In genomic region chrX:152341496-152341895, GRCm38 (mm10) we compare ENCODE assay signal across 8 mouse cellular contexts. TPM values are rescaled to one million over a fixed set of nuclear protein-coding genes. Genes with fewer than 3 reads are reported as not detected.
A peak's percentile ranks its signal among the peaks of the same experiment; 100 is the strongest.
DNase-seq lines count a peak whose midpoint lies in the region; ATAC-seq and TF ChIP-seq lines count a peak whose summit lies in the region.

No protein-coding gene starts in this region.

- H3K79me2 ChIP-seq in MEL (ENCODE audit: control insufficient read depth, insufficient read depth, low read length, poor library complexity): peaks cover 3% of the 10 kb centered on the region

- 0 out of 2 replicates have a peak, but pooled peaks cover 3% of the 10 kb centered on the region for H3K4me1 ChIP-seq in kidney, adult 2 months (ENCODE audit: control insufficient read depth, insufficient read depth, low read length)
- H3K4me1 ChIP-seq in MEL (ENCODE audit: control insufficient read depth in 1 of 2, insufficient read depth in 2 of 2, low read length in 2 of 2): peaks cover 0 to 9% of the 10 kb centered on the region in 2 experiments; a peak in 2 of 4 replicates
- no peaks in the 10 kb centered on the region for H3K4me1 ChIP-seq in embryonic facial prominence, embryonic 11.5 days (ENCODE audit: control insufficient read depth, insufficient read depth, low read length)
- H3K4me1 ChIP-seq in kidney, postnatal 0 days (replicated peaks; ENCODE audit: insufficient read depth, low read length): peaks cover 4% of the 10 kb centered on the region; the same call in 1 of the 2 replicates
- no peaks in the 10 kb centered on the region; the same call in 1 of the 2 replicates for H3K4me1 ChIP-seq in neural tube, embryonic 12.5 days

- no peaks in the 10 kb centered on the region for H3K9me3 ChIP-seq in MEL (replicated peaks; ENCODE audit: insufficient read depth, low read length)
- H3K9me3 ChIP-seq in embryonic facial prominence, embryonic 11.5 days (replicated peaks; ENCODE audit: control insufficient read depth, low read length): no peaks in the 10 kb centered on the region
- H3K9me3 ChIP-seq in kidney, postnatal 0 days (replicated peaks; ENCODE audit: low read length): no peaks in the 10 kb centered on the region
- no peaks in the 10 kb centered on the region for H3K9me3 ChIP-seq in neural tube, embryonic 12.5 days

- H3K4me2 ChIP-seq in embryonic facial prominence, embryonic 11.5 days (ENCODE audit: low read depth, low read length): peak overlapping the region; percentile 32
- H3K4me2 ChIP-seq in kidney, postnatal 0 days (ENCODE audit: low read length): peak overlapping the region; percentile 52
- H3K4me2 ChIP-seq in neural tube, embryonic 12.5 days (replicated peaks): peak overlapping the region; percentile 61

- peak overlapping the region; percentile 87 for H3K4me3 ChIP-seq in kidney, adult 2 months (ENCODE audit: insufficient read depth, low read depth, low read length)
- H3K4me3 ChIP-seq in MEL (ENCODE audit: control insufficient read depth in 1 of 2, insufficient read depth in 1 of 2, low read depth in 2 of 2, low read length in 2 of 2): peak overlapping the region; percentile 72 to 80
- H3K4me3 ChIP-seq in embryonic facial prominence, embryonic 11.5 days (ENCODE audit: low read depth, low read length): peak overlapping the region; percentile 57
- H3K4me3 ChIP-seq in kidney, postnatal 0 days (replicated peaks; ENCODE audit: low read depth, low read length): peak overlapping the region; percentile 51
- H3K4me3 ChIP-seq in neural tube, embryonic 12.5 days: peak overlapping the region; percentile 60

- no peak for TF ChIP-seq RAD21 in MEL (IDR thresholded peaks at IDR 0.05; ENCODE audit: low read depth, low read length)

- DNase-seq in kidney, adult 2 months: no peak
- DNase-seq in kidney, adult 8-10 months: no peak
- DNase-seq in MEL (ENCODE audit: low read depth, low spot score): peak; percentile 47
- DNase-seq in embryonic facial prominence, embryonic 11.5 days (ENCODE audit: low spot score): no peak
- peak; percentile 24 for DNase-seq in kidney, postnatal 0 days (ENCODE audit: low spot score)
- DNase-seq in spleen, postnatal 36 days (ENCODE audit: low spot score in 2 of 2): no peak
- no peak for DNase-seq in urinary bladder, postnatal 36 days (ENCODE audit: low spot score in 2 of 2)

- TF ChIP-seq POLR2A in kidney, adult 2 months (IDR thresholded peaks at IDR 0.05; ENCODE audit: low read depth, low read length): no peak
- no peak for TF ChIP-seq POLR2A in MEL (IDR thresholded peaks at IDR 0.05; ENCODE audit: control insufficient read depth in 1 of 2, insufficient read depth in 1 of 2, low read depth in 1 of 2, low read length in 2 of 2, poor library complexity in 1 of 2)

- H3K27ac ChIP-seq in kidney, adult 2 months (ENCODE audit: insufficient read depth, low read depth, low read length): no peak overlapping the region
- no peak overlapping the region for H3K27ac ChIP-seq in MEL (ENCODE audit: control insufficient read depth, low read depth, low read length)
- H3K27ac ChIP-seq in embryonic facial prominence, embryonic 11.5 days (replicated peaks; ENCODE audit: low read depth, low read length): no peak overlapping the region
- peak overlapping the region; percentile 70 for H3K27ac ChIP-seq in kidney, postnatal 0 days
- no peak overlapping the region for H3K27ac ChIP-seq in neural tube, embryonic 12.5 days

- H3K9ac ChIP-seq in MEL (ENCODE audit: control insufficient read depth, low read depth, low read length, poor library complexity, severe bottlenecking): peak overlapping the region; percentile 82
- peak overlapping the region; percentile 69 for H3K9ac ChIP-seq in embryonic facial prominence, embryonic 11.5 days (replicated peaks; ENCODE audit: low read length)
- peak overlapping the region; percentile 73 for H3K9ac ChIP-seq in kidney, postnatal 0 days (ENCODE audit: low read depth, low read length)
- peak overlapping the region; percentile 81 for H3K9ac ChIP-seq in neural tube, embryonic 12.5 days

- H3K36me3 ChIP-seq in kidney, adult 2 months (ENCODE audit: control insufficient read depth, insufficient read depth, low read length): no peaks in the 10 kb centered on the region
- H3K36me3 ChIP-seq in MEL (ENCODE audit: control insufficient read depth in 1 of 2, insufficient read depth in 2 of 2, low read length in 2 of 2): peaks cover 0 to 3% of the 10 kb centered on the region in 2 experiments; a peak in 2 of 4 replicates
- no peaks in the 10 kb centered on the region; the same call in 1 of the 2 replicates for H3K36me3 ChIP-seq in embryonic facial prominence, embryonic 11.5 days (replicated peaks; ENCODE audit: control insufficient read depth, insufficient read depth, low read depth, low read length)
- no peaks in the 10 kb centered on the region for H3K36me3 ChIP-seq in kidney, postnatal 0 days (ENCODE audit: insufficient read depth, low read length)
- H3K36me3 ChIP-seq in neural tube, embryonic 12.5 days: peaks cover 17% of the 10 kb centered on the region; the same call in 1 of the 2 replicates

- H3K27me3 ChIP-seq in kidney, adult 2 months (replicated peaks; ENCODE audit: control insufficient read depth, insufficient read depth, low read length): no peaks in the 10 kb centered on the region
- H3K27me3 ChIP-seq in MEL (ENCODE audit: control insufficient read depth in 1 of 2, insufficient read depth in 2 of 2, low read length in 2 of 2): no peaks in the 10 kb centered on the region
- H3K27me3 ChIP-seq in embryonic facial prominence, embryonic 11.5 days (ENCODE audit: control insufficient read depth, insufficient read depth, low read length): peaks cover 17% of the 10 kb centered on the region
- no peaks in the 10 kb centered on the region for H3K27me3 ChIP-seq in kidney, postnatal 0 days (ENCODE audit: insufficient read depth, low read length)
- H3K27me3 ChIP-seq in neural tube, embryonic 12.5 days (replicated peaks): peaks cover 34% of the 10 kb centered on the region

- no peak for ATAC-seq in embryonic facial prominence, embryonic 11.5 days (replicated peaks; ENCODE audit: insufficient number of reproducible peaks, low FRiP score, low TSS enrichment, low read depth)
- no peak for ATAC-seq in kidney, postnatal 0 days (replicated peaks; ENCODE audit: low FRiP score, low read depth)
- no peak for ATAC-seq in neural tube, embryonic 12.5 days (ENCODE audit: low FRiP score, low read depth)

- WGBS in kidney, adult 2 months: 21% methylated on average over 11 of the region's 11 CpGs
- WGBS in embryonic facial prominence, embryonic 11.5 days: 23% methylated on average over 11 of the region's 11 CpGs
- WGBS in kidney, postnatal 0 days: 37% methylated on average over 11 of the region's 11 CpGs
- 34% methylated on average over 11 of the region's 11 CpGs for WGBS in neural tube, embryonic 12.5 days

- TF ChIP-seq EP300 in MEL (IDR thresholded peaks at IDR 0.05; ENCODE audit: low read depth in 1 of 2, low read length in 2 of 2): no peak

- no peak for TF ChIP-seq CTCF in kidney, adult 2 months (conservative IDR thresholded peaks at IDR 0.05; ENCODE audit: insufficient read depth, insufficient read length, low read depth, low read length)
- no peak for TF ChIP-seq CTCF in MEL (IDR thresholded peaks at IDR 0.05 in 2 of 3, conservative IDR thresholded peaks at IDR 0.05 in 1 of 3; ENCODE audit: control insufficient read depth in 1 of 3, insufficient read depth in 1 of 3, low read depth in 2 of 3, low read length in 3 of 3, poor library complexity in 1 of 3, severe bottlenecking in 1 of 3)
- no peak for TF ChIP-seq CTCF in kidney, postnatal 0 days (IDR thresholded peaks at IDR 0.05; ENCODE audit: low read depth)

TF ChIP-seq in MEL, 35 proteins besides CTCF, POLR2A, EP300 and RAD21:
- TF ChIP-seq MAFK (IDR thresholded peaks at IDR 0.05; ENCODE audit: borderline replicate concordance, low read depth, low read length): no peak
- no peak for TF ChIP-seq MEF2A (IDR thresholded peaks at IDR 0.05; ENCODE audit: extremely low read depth, insufficient replicate concordance, low read depth, low read length, poor library complexity, severe bottlenecking)
- no peak for TF ChIP-seq ZKSCAN1 (IDR thresholded peaks at IDR 0.05; ENCODE audit: low read depth, low read length)
- no peak for TF ChIP-seq BHLHE40 (IDR thresholded peaks at IDR 0.05; ENCODE audit: borderline replicate concordance, low read depth, low read length)
TF ChIP-seq in MEL: peak in this region for 0.

RNA-seq across cellular contexts. Expression of gene Tspyl2, which starts 0.7 kb away (rescaled TPM):
- polyA plus RNA-seq in kidney, adult 2 months (2012; rRNA removed): 16.5 and 19.1 TPM in 2 replicates
- total RNA-seq in MEL (2012; rRNA removed): 14.9 and 19.8 TPM in 2 replicates
- polyA plus RNA-seq in MEL (2012; ENCODE audit: insufficient read depth in 1 of 2, insufficient read length in 2 of 2, low read depth in 1 of 2, low replicate concordance in 2 of 2, missing spikeins in 1 of 2): 10 to 100 TPM in 1 of 2 experiments, not detected in 1; 38.1 TPM
- 24.7 and 25.2 TPM in 2 replicates for polyA plus RNA-seq in embryonic facial prominence, embryonic 11.5 days (2014; fragmentation: Nextera tagmentation; extraction: Ambion mirVana)
- polyA plus RNA-seq in kidney, postnatal 0 days (2015; fragmentation: Nextera tagmentation; extraction: Ambion mirVana): 16.1 and 18.5 TPM in 2 replicates
- 50.2 and 53.7 TPM in 2 replicates for polyA plus RNA-seq in neural tube, embryonic 12.5 days (2016; fragmentation: Nextera tagmentation; extraction: Ambion mirVana)

RNA-seq across cellular contexts. Expression of gene Kantr, which starts 14.2 kb away (rescaled TPM):
- 7.1 and 8.4 TPM in 2 replicates for polyA plus RNA-seq in kidney, adult 2 months (2012; rRNA removed)
- total RNA-seq in MEL (2012; rRNA removed): 1.6 and 2.8 TPM in 2 replicates
- polyA plus RNA-seq in MEL (2012; ENCODE audit: insufficient read depth in 1 of 2, insufficient read length in 2 of 2, low read depth in 1 of 2, low replicate concordance in 2 of 2, missing spikeins in 1 of 2): 1 to 10 TPM in 1 of 2 experiments, not detected in 1; 3.9 TPM
- polyA plus RNA-seq in embryonic facial prominence, embryonic 11.5 days (2014; fragmentation: Nextera tagmentation; extraction: Ambion mirVana): 15.2 and 20.8 TPM in 2 replicates
- polyA plus RNA-seq in kidney, postnatal 0 days (2015; fragmentation: Nextera tagmentation; extraction: Ambion mirVana): 10.3 and 10.4 TPM in 2 replicates
- 18.6 and 19.0 TPM in 2 replicates for polyA plus RNA-seq in neural tube, embryonic 12.5 days (2016; fragmentation: Nextera tagmentation; extraction: Ambion mirVana)

RNA-seq across cellular contexts. Expression of gene Gpr173, which starts 27.0 kb away (rescaled TPM):
- polyA plus RNA-seq in kidney, adult 2 months (2012; rRNA removed): 2.2 TPM in 2 replicates
- not detected in 2 replicates for total RNA-seq in MEL (2012; rRNA removed)
- polyA plus RNA-seq in MEL (2012; ENCODE audit: insufficient read depth in 1 of 2, insufficient read length in 2 of 2, low read depth in 1 of 2, low replicate concordance in 2 of 2, missing spikeins in 1 of 2): not detected
- polyA plus RNA-seq in embryonic facial prominence, embryonic 11.5 days (2014; fragmentation: Nextera tagmentation; extraction: Ambion mirVana): 5.2 and 6.4 TPM in 2 replicates
- polyA plus RNA-seq in kidney, postnatal 0 days (2015; fragmentation: Nextera tagmentation; extraction: Ambion mirVana): 2.1 and 2.8 TPM in 2 replicates
- polyA plus RNA-seq in neural tube, embryonic 12.5 days (2016; fragmentation: Nextera tagmentation; extraction: Ambion mirVana): 8.5 and 8.6 TPM in 2 replicates

Comparison
In these comparisons a context has a peak if more than half of its experiments do, and no peak if none do; other contexts are left out.
1. DNase-seq: peak in MEL (single experiment) and kidney, postnatal 0 days (single experiment); none in kidney, adult 2 months (single experiment), kidney, adult 8-10 months (0 of 2), embryonic facial prominence, embryonic 11.5 days (single experiment), spleen, postnatal 36 days (0 of 2) and urinary bladder, postnatal 36 days (0 of 2).
2. Peak in every context shown above with its lines, with median percentiles within 50 percentile points of each other: H3K4me3 ChIP-seq, H3K9ac ChIP-seq and H3K4me2 ChIP-seq.